Mouse (Mus musculus) MEL (cell line): ENCODE results near the gene Pno1. TPM values are rescaled to one million over a fixed set of nuclear protein-coding genes. Genes with fewer than 3 reads are reported as not detected.

Experiments
- DNase-seq: peaks from one replicate; pipeline ENCODE4 v3.0.0; 2011; ENCODE audit warnings: low read depth, low spot score
- H3K27ac ChIP-seq: 2 replicates; pipeline ENCODE4 v1.5.1; 2012; ENCODE audit warnings: low read depth, mild to moderate bottlenecking, control low read depth, low read length, moderate library complexity; ENCODE audit not compliant: control insufficient read depth
- H3K27me3 ChIP-seq, 2 experiments: fragments of 150-350 bp in 1 of 2; sonication (generic) in 1 of 2; 2 replicates each; pipeline ENCODE4 v1.6.1; 2012; ENCODE audit warnings: low read length in 2 of 2, mild to moderate bottlenecking in 2 of 2, improper control_type of control experiment in 1 of 2, moderate library complexity in 1 of 2; ENCODE audit not compliant: insufficient read depth in 2 of 2, control insufficient read depth in 1 of 2
- H3K36me3 ChIP-seq, 2 experiments: 2 replicates each; pipeline ENCODE4 v1.6.1; 2012 to 2014; ENCODE audit warnings: low read length in 2 of 2, improper control_type of control experiment in 1 of 2, inconsistent platforms in 1 of 2, mild to moderate bottlenecking in 1 of 2; ENCODE audit not compliant: insufficient read depth in 2 of 2, control insufficient read depth in 1 of 2
- H3K4me1 ChIP-seq, 2 experiments: fragments of 150-350 bp in 1 of 2; sonication (generic) in 1 of 2; 2 replicates each; pipeline ENCODE4 v1.6.1; 2012; ENCODE audit warnings: low read length in 2 of 2, improper control_type of control experiment in 1 of 2, mild to moderate bottlenecking in 1 of 2; ENCODE audit not compliant: insufficient read depth in 2 of 2, control insufficient read depth in 1 of 2
- H3K4me3 ChIP-seq, 2 experiments: fragments of 150-350 bp in 1 of 2; sonication (generic) in 1 of 2; 2 replicates each; pipeline ENCODE4 v1.5.1; 2012; ENCODE audit warnings: low read depth in 2 of 2, low read length in 2 of 2, mild to moderate bottlenecking in 2 of 2, moderate library complexity in 2 of 2, control low read depth in 1 of 2, improper control_type of control experiment in 1 of 2; ENCODE audit not compliant: control insufficient read depth in 1 of 2, insufficient read depth in 1 of 2
- H3K79me2 ChIP-seq: 2 replicates; pipeline ENCODE4 v1.6.1; 2012; ENCODE audit warnings: mild to moderate bottlenecking, low read length, moderate library complexity; ENCODE audit not compliant: control insufficient read depth, poor library complexity, insufficient read depth
- H3K9ac ChIP-seq: 2 replicates; pipeline ENCODE4 v1.6.1; 2012; ENCODE audit warnings: low read depth, mild to moderate bottlenecking, control low read depth, low read length, moderate library complexity; ENCODE audit not compliant: control insufficient read depth, poor library complexity, severe bottlenecking
- H3K9me3 ChIP-seq: fragments of 150-350 bp; sonication (generic); replicated peaks from 2 replicates; pipeline ENCODE4 v1.6.1; 2012; ENCODE audit warnings: mild to moderate bottlenecking, low read length, improper control_type of control experiment, moderate library complexity; ENCODE audit not compliant: insufficient read depth
- CTCF ChIP-seq, 3 experiments: IDR thresholded peaks in 2 of 3; conservative IDR thresholded peaks in 1 of 3; 2 replicates each; pipeline ENCODE4 v1.5.1; 2011 to 2012; ENCODE audit warnings: low read length in 3 of 3, low read depth in 2 of 3, mild to moderate bottlenecking in 2 of 3, improper control_type of control experiment in 1 of 3, inconsistent platforms in 1 of 3, mixed read lengths in 1 of 3, moderate library complexity in 1 of 3; ENCODE audit not compliant: control insufficient read depth in 1 of 3, insufficient read depth in 1 of 3, poor library complexity in 1 of 3, severe bottlenecking in 1 of 3
- E2F4 ChIP-seq: IDR thresholded peaks from 2 replicates; pipeline ENCODE4 v1.6.1; 2011; ENCODE audit warnings: low read depth, low read length, improper control_type of control experiment, borderline replicate concordance
- ELF1 ChIP-seq: IDR thresholded peaks from 2 replicates; pipeline ENCODE4 v1.6.1; 2014; ENCODE audit warnings: low read depth, mild to moderate bottlenecking, inconsistent platforms, low read length, improper control_type of control experiment, moderate library complexity
- KAT2A ChIP-seq: conservative IDR thresholded peaks from 2 replicates; pipeline ENCODE4 v1.6.1; 2012; ENCODE audit warnings: low read depth, low read length, improper control_type of control experiment, inconsistent platforms
- MAFK ChIP-seq: IDR thresholded peaks from 2 replicates; pipeline ENCODE4 v1.6.1; 2011; ENCODE audit warnings: low read depth, mild to moderate bottlenecking, low read length, improper control_type of control experiment, borderline replicate concordance
- MAX ChIP-seq: IDR thresholded peaks from 2 replicates; pipeline ENCODE4 v1.6.1; 2011; ENCODE audit warnings: low read length, improper control_type of control experiment
- MAZ ChIP-seq: IDR thresholded peaks from 2 replicates; pipeline ENCODE4 v1.6.1; 2012; ENCODE audit warnings: low read depth, mild to moderate bottlenecking, inconsistent platforms, low read length, improper control_type of control experiment
- MEF2A ChIP-seq: IDR thresholded peaks from 2 replicates; pipeline ENCODE4 v1.6.1; 2014; ENCODE audit warnings: low read depth, mild to moderate bottlenecking, inconsistent platforms, low read length, improper control_type of control experiment; ENCODE audit not compliant: poor library complexity, insufficient replicate concordance, severe bottlenecking; ENCODE audit errors: extremely low read depth
- MXI1 ChIP-seq: IDR thresholded peaks from 2 replicates; pipeline ENCODE4 v1.6.1; 2011; ENCODE audit warnings: mild to moderate bottlenecking, low read depth, low read length, improper control_type of control experiment
- MYC ChIP-seq: IDR thresholded peaks from 2 replicates; pipeline ENCODE4 v1.6.1; 2011; ENCODE audit warnings: low read depth, mild to moderate bottlenecking, low read length, improper control_type of control experiment, moderate library complexity
- POLR2A ChIP-seq, 2 experiments: IDR thresholded peaks; 2 replicates each; pipeline ENCODE4 v1.6.1; 2011 to 2012; ENCODE audit warnings: low read length in 2 of 2, mild to moderate bottlenecking in 2 of 2, control low read depth in 1 of 2, improper control_type of control experiment in 1 of 2, low read depth in 1 of 2, moderate library complexity in 1 of 2; ENCODE audit not compliant: control insufficient read depth in 1 of 2, insufficient read depth in 1 of 2, poor library complexity in 1 of 2
- POLR2AphosphoS5 ChIP-seq: IDR thresholded peaks from 2 replicates; pipeline ENCODE4 v1.6.1; 2012; ENCODE audit warnings: low read depth, borderline replicate concordance, mild to moderate bottlenecking, inconsistent platforms, low read length, moderate library complexity, mixed read lengths
- RAD21 ChIP-seq: IDR thresholded peaks from 2 replicates; pipeline ENCODE4 v1.6.1; 2011; ENCODE audit warnings: mild to moderate bottlenecking, low read depth, low read length, improper control_type of control experiment
- SIN3A ChIP-seq: IDR thresholded peaks from 2 replicates; pipeline ENCODE4 v1.6.1; 2012; ENCODE audit warnings: low read length, improper control_type of control experiment, inconsistent platforms
- TAL1 ChIP-seq: IDR thresholded peaks from 2 replicates; pipeline ENCODE4 v1.6.1; 2012; ENCODE audit warnings: mild to moderate bottlenecking, inconsistent platforms, low read length, moderate library complexity, mixed read lengths
- TCF12 ChIP-seq: IDR thresholded peaks from 2 replicates; pipeline ENCODE4 v1.6.1; 2014; ENCODE audit warnings: low read depth, mild to moderate bottlenecking, inconsistent platforms, low read length, improper control_type of control experiment, moderate library complexity
- USF1 ChIP-seq: IDR thresholded peaks from 2 replicates; pipeline ENCODE4 v1.6.1; 2014; ENCODE audit warnings: low read depth, mild to moderate bottlenecking, inconsistent platforms, low read length, improper control_type of control experiment, moderate library complexity
- USF2 ChIP-seq, 2 experiments: IDR thresholded peaks; 2 replicates each; pipeline ENCODE4 v1.6.1; 2011 to 2012; ENCODE audit warnings: improper control_type of control experiment in 2 of 2, low read length in 2 of 2, borderline replicate concordance in 1 of 2, inconsistent platforms in 1 of 2, low read depth in 1 of 2, mild to moderate bottlenecking in 1 of 2; ENCODE audit not compliant: insufficient read depth in 1 of 2
- ZC3H11A ChIP-seq: IDR thresholded peaks from 2 replicates; pipeline ENCODE4 v1.6.1; 2012; ENCODE audit warnings: low read depth, mild to moderate bottlenecking, inconsistent platforms, low read length, improper control_type of control experiment
- ZKSCAN1 ChIP-seq: IDR thresholded peaks from 2 replicates; pipeline ENCODE4 v1.6.1; 2012; ENCODE audit warnings: low read depth, mild to moderate bottlenecking, inconsistent platforms, low read length, improper control_type of control experiment, moderate library complexity
- ZMIZ1 ChIP-seq: IDR thresholded peaks from 2 replicates; pipeline ENCODE4 v1.6.1; 2012; ENCODE audit warnings: low read depth, mild to moderate bottlenecking, inconsistent platforms, low read length, improper control_type of control experiment, moderate library complexity
- polyA plus RNA-seq, 2 experiments: library from polyadenylated mRNA; stranded (reverse) in 1 of 2; unstranded in 1 of 2; fragments of >175 nt in 1 of 2; fragments of >200 nt in 1 of 2; gene quantifications; 2 replicates each; pipeline versions ENCODE4 v1.2.1 to v1.2.4; 2012; ENCODE audit warnings: low replicate concordance in 2 of 2, low read depth in 1 of 2; ENCODE audit not compliant: insufficient read length in 2 of 2, insufficient read depth in 1 of 2, missing spikeins in 1 of 2
- total RNA-seq: library from RNA; depleted of rRNA; stranded (reverse); fragments of 300-350 nt; gene quantifications from 2 replicates; pipeline ENCODE4 v1.2.3, GENCODE M21; 2012

Pno1 gene
- total and polyA plus RNA-seq, 3 experiments, result 64.4 to 1,147 (median 121) TPM

DNA sequence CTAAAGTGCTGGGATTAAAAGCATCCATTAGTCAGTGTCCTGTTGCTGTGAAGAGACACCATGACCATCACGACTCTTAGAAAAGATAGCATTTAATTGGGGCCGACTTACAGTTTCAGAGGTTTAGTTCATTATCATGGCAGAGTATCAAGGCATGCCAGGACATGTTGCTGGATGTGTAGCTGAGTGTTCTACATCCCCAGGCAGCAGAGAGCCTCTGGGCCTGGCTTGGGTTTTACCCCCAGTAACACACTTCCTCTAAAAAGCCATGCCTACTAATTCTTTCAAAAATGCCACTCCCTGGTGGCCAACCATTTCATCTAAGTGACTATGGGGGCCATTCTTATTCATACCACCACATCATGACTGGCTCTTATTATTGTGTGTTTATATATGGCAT is 28.2 kb downstream of the Pno1 start:
- H3K9me3 ChIP-seq, result no peaks in the 10 kb centered on the region
- H3K36me3 ChIP-seq, result peaks cover 3 to 19% of the 10 kb centered on the region in 2 experiments
- peak; percentile 31 for DNase-seq
- H3K4me1 ChIP-seq, result peaks cover 0 to 2% of the 10 kb centered on the region in 2 experiments; a peak in 2 of 4 replicates
- no peak overlapping the region for H3K27ac ChIP-seq
- H3K4me3 ChIP-seq, result no peak overlapping the region
- no peak overlapping the region for H3K9ac ChIP-seq
- no peaks in the 10 kb centered on the region for H3K27me3 ChIP-seq
- H3K79me2 ChIP-seq, result peaks cover 26% of the 10 kb centered on the region
- TF ChIP-seq MYC (no peak), MAFK (no peak), RAD21 (no peak), CTCF (IDR thresholded peaks at IDR 0.05 in 2 of 3, conservative IDR thresholded peaks at IDR 0.05 in 1 of 3; ENCODE audit: control insufficient read depth in 1 of 3, insufficient read depth in 1 of 3, low read depth in 2 of 3, low read length in 3 of 3, poor library complexity in 1 of 3, severe bottlenecking in 1 of 3) (no peak), MXI1 (no peak), SIN3A (no peak), ZMIZ1 (no peak), MAZ (no peak), MEF2A (no peak)

DNA sequence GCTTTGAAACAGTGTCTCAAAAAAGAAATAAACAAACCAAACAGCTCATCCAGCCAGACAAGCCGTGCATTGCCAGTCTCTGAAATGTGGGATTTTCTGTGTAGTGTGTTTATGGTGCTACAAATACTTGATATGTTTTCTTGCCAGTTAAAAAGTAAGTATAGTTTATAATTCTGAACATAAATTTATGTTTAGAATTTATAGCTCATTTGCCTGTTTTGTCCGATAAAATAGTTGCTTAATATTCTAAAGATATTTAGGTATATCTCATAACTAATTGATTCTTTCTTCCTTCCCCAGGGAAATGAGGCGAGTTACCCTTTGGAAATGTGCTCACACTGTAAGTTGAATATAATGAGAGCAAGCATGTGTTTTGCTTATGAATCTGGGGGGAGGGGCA is 29.6 kb downstream of the Pno1 start, which contains the start of gene Wdr92:
Wdr92 (plus strand) TSS at position 301 of the 400 bp plus-strand sequence.
- no peak within 1 kb of the TSS for H3K27ac ChIP-seq

DNA sequence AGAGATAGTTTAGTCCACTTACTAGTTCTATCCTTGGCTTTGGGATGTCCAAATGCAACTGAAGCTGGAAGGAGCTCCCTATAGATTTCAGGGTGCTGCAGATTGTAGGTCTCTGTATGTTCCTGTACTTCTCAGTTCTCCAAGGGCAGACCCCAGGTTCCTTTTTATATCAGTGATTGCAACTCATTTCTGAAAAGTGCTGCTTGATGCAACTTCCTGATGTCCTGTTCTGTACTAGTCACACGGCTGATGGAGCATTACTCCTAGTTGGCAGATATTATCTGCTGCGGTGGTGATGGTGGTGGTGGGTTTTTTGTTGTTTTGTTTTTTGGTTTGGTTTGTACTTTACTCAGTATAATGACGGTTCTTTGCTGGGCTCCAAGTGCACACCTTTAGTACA is 30.6 kb downstream of the Pno1 start:
- Histone ChIP-seq H3K9ac (no peak overlapping the region), H3K27me3 (no peaks in the 10 kb centered on the region), H3K36me3 (peaks cover 9 to 12% of the 10 kb centered on the region in 2 experiments), H3K9me3 (no peaks in the 10 kb centered on the region), H3K27ac (no peak overlapping the region), H3K79me2 (peaks cover 40% of the 10 kb centered on the region), H3K4me3 (no peak overlapping the region), H3K4me1 (peaks cover 0 to 2% of the 10 kb centered on the region in 2 experiments; a peak in 2 of 4 replicates)
- DNase-seq, result peak; percentile 36
- no peak for TF ChIP-seq POLR2AphosphoS5
- no peak for TF ChIP-seq ELF1
- TF ChIP-seq POLR2A (IDR thresholded peaks at IDR 0.05; ENCODE audit: control insufficient read depth in 1 of 2, insufficient read depth in 1 of 2, low read depth in 1 of 2, low read length in 2 of 2, poor library complexity in 1 of 2), result no peak
- TF ChIP-seq SIN3A, result no peak
- TF ChIP-seq TCF12, result no peak
- no peak for TF ChIP-seq ZKSCAN1
- TF ChIP-seq KAT2A, result no peak
- no peak for TF ChIP-seq USF1
- TF ChIP-seq E2F4, result no peak
- no peak for TF ChIP-seq TAL1
- TF ChIP-seq MAX, result no peak
- TF ChIP-seq ZC3H11A, result no peak
- TF ChIP-seq ZMIZ1, result no peak

More for the DNA sequence above, 29.6 kb downstream of the Pno1 start, which contains the start of gene Wdr92:
- no peak within 1 kb of the TSS for H3K4me3 ChIP-seq
- H3K9me3 ChIP-seq, result no peaks in the 10 kb centered on the region
- H3K9ac ChIP-seq, result no peak within 1 kb of the TSS
- DNase-seq, result no peak
- H3K4me1 ChIP-seq, result peaks cover 0 to 2% of the 10 kb centered on the region in 2 experiments; a peak in 2 of 4 replicates
- TF ChIP-seq USF2 (IDR thresholded peaks at IDR 0.05; ENCODE audit: borderline replicate concordance in 1 of 2, insufficient read depth in 1 of 2, low read depth in 1 of 2, low read length in 2 of 2) (no peak), MAX (no peak)
- peaks cover 36% of the 10 kb centered on the region for H3K79me2 ChIP-seq
- peaks cover 5 to 16% of the 10 kb centered on the region in 2 experiments for H3K36me3 ChIP-seq
- H3K27me3 ChIP-seq, result no peaks in the 10 kb centered on the region
